Comparison of ENCODE assay signal across 12 mouse cellular contexts in the genomic region with DNA sequence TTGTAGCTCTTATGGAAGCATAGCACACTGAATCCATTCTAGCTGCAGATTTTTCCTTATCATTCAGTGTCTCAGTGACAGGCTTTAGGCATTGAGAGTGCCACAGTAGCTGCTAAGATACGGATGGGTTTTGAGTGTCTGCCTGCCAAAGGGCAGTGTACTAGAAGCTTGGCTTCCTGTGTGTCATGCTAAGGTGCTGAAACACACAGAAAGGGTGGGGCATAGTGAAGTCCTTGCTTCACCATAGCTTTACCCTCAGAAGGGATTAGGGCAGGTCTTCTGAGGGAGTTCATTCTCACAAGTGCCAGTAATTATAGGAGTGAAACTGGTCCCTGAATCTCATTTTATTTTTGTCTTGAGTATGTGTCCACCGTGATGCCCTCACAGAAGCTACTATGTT.
"Had no signal": no experiment of that assay in that cellular context is flagged by ENCODE, and none has a peak within 500 bp of the region (broad histone marks: within the 10 kb centered on the region; RNA-seq: fewer than 3 reads in every experiment).

No protein-coding gene starts in this region.

- ATAC-seq: intestine, embryonic 16.5 days; liver, embryonic 12.5 days; midbrain, embryonic 13.5 days had no signal

- DNase-seq: kidney, adult 2 months; kidney, postnatal 25 days; layer of hippocampus, adult 9-11 months; liver; lung, adult 18-20 months; lung, postnatal 10 days; lung, postnatal 36 days; retina, postnatal 1 day; thymus, postnatal 25 days had no signal
